Mouse (Mus musculus) heart, postnatal 4 days (tissue): ENCODE results near the gene Cemip. TPM values are rescaled to one million over a fixed set of nuclear protein-coding genes. Genes with fewer than 3 reads are reported as not detected.

ENCODE experiments used
- DNase-seq: peaks from one replicate; pipeline ENCODE4 v3.0.0; 2021
- total RNA-seq, 2 experiments: library from RNA; stranded (reverse); gene quantifications; 2 replicates each; pipeline ENCODE4 v1.2.3; 2021

The Cemip gene
- total RNA-seq, 2 experiments from 2014 or later, result 2.0 to 2.6 TPM

DNA sequence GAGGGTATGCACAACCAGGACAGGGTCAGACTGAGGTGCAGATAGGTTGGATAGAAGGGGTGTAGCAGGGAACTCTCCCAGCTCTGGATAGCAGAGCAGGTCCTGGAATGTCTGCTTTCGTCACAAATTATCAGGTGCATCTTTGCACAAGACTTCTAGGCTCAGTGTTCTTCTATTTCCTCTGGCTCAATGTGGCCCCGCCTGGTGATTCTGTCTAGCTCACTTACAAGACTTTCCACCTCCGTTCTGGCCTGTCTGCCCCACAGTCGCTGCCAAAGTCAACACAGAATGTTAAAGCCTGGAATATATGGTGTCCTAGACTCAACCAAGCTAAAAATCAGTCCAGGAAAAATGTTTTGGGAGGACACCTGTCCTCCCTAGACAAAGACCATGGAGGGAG, 57.9 kb downstream of the Cemip start:
- peak; percentile 23 for DNase-seq

DNA sequence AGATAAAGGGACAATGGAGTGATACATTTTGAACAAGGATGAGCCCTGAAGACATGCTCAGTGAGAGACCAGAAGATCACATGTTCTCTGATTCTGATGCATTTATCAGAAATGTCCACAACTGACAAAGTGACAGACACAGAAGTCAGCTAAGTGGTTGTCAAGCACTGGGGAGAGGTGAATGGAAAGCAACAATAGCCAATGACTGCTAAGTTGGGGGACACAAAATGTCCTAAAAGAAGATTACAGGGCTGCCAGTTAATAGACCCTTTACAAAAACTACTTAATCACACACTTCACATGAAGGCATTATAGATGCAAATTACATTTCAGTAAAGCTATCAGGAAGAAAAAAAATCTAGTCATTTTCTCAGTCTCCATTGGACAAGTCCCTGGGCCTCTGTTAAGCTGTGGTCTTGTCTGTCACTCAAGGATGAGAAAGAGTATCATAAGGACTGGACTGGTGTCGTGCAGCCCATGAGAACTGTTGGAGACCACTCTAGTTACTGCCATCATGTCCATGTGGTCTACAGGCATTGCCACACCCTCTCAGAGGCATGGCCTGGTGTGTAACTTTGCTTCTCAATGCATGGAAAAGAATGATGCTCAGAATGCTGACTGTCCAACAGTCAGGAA, 59.2 kb downstream of the Cemip start:
- DNase-seq, result no peak

DNA sequence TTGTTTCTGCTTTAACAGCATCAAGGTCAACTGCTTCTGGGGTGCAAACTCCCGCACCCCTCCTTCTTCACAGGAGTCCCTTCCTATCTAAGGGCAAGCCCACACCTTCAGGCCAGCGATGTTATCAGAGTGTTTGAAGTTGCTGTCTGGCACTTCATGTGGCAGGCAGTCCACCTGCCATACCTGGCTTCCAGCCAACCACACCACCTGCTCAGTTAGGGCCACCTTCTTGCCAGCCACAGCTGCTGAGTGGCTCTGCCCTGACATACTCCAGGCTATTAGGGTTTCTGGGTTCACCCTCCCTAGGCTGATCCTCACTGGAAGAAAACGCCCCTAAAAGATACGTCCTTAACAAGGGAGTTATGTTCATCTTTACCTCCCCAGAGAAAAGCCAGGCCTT, 60.2 kb downstream of the Cemip start:
- DNase-seq, result no peak

DNA sequence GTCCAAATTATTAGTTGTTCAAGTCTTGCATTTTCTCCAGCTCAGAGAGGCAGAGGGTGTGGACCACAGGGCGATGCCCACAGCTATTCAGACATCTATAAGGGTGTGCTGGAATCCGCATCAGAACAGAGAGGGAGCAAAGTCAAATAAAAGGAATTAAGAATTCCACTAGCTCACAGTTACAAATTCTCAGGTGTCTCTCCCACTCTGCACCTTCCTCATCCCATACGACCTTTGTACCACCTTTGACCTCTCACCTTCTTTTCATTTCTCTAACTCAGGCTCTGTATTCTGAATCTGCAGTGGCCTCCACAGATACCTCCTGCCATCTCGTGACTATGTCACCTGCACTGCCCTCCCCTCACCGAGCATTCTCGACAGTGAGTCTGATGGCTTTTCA, 62.8 kb downstream of the Cemip start:
- no peak for DNase-seq

DNA sequence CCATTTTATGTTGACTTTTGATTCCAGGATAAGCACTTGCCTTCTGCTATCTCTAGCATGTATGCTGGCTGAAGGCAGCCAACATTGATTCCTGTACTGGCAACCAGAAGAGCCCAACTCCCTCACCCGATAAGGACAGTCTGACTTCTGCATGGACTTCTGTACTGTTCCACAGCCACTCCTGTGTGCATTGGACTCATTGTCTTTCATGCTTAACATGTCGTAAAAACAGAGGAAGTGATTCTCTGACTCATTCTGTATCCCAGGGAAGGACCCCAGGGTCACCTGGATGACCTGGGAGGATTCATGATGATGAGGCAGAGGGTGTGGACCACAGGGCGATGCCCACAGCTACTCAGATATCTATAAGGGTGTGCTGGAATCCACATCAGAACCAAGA, 63.8 kb downstream of the Cemip start:
- no peak for DNase-seq

DNA sequence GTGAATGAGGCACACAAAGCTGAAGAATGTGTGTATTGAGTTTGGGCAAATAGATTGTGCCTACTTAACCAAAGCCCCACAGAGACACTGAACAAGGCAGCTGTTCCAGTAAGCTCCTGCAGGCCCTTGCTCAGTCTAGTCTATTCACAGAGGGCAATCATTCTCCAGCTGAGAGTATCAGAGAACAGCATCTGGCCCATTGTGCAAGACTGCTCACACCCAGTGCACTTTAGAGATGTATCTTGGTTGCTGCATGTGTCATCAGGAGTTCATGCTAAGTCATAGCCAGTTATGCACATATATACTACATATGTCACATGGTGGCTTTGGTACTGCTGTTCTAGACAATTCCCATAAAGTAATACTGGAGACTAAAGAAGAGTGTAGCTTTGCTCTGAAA, 66.9 kb downstream of the Cemip start:
- no peak for DNase-seq

DNA sequence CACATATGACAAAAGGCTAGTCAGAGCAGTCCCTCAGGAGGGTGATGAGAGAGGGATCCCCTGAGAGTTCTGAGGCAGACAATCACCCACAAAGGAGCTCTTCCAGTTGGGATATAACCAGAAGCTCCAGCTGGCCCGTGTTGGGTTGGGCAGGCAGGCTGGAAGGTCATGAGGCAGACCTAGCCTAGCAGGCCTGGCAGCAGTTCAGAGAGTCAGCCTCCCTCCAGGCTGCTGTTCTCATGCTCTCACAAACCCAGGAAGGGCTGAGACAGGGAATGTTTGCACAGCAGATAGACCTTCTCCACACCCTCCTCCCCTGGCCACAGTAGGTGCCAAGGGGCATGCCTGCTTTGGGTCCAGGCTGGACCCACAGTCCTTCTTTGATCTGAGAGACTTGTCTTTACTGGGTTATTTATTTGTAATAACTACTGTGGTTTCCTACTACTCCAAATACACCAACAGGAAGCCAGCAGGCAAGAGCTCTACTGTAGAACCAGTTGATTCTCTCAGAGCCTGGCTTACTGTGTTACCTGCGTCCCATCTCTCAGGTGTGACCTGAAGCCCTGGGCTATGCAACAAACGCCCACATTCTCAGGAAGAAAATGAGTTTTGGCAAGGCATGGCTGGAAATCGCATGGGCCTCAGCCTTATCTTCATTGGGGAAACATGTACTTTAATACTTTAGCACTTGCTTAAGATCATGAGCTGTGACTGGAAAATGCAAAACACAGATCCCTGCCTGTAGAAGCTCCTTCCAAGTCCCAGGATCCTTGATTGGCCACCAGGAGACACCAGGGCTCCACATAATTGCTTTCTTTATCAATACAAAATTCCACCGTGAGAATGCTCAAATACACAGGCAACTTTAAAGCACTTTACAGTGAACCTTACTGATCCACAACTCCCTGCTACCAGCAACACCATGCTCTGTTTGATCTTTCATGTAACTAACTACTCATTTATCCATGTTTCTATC, 67.7 kb downstream of the Cemip start:
- DNase-seq, result peak; percentile 69

DNA sequence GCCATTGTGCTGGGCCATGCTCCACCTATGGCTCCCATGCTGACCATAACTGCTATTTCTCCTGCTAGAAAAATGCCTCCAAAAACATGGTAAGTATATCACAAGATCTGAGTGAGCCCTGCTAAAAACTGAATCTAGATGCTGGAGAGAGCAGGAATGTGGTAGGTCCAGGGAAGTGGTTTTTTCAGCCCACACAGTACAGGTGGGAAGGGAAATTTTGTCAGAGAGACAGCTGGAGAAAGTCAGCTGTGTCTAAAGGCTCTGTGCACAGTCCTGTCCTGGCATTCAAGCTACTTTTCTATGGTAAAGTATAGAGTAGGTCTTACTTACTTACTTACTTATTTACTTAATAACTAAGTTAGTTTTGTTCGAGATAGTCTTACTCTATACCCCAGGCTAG, 71.3 kb downstream of the Cemip start:
- DNase-seq, result no peak

DNA sequence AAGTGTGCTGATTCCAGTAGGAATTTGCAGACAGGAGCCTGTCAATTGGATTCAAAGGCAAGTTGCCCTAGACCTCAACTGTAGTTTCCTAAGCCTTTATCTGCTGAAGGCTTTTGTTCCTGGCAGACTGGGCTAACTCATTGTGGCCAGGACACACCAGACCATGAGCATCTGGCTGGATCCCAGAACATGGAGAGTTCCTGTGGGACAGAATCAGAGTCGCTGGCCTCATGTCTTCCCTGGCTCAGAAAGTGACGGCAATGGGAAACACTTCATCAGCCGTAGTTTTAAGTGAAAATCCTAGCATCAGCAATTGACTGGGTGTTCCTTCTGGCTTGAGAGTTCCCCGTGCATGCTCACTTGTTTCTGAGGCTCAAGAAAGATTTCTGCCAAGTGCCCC, 72.6 kb downstream of the Cemip start:
- peak; percentile 53 for DNase-seq

DNA sequence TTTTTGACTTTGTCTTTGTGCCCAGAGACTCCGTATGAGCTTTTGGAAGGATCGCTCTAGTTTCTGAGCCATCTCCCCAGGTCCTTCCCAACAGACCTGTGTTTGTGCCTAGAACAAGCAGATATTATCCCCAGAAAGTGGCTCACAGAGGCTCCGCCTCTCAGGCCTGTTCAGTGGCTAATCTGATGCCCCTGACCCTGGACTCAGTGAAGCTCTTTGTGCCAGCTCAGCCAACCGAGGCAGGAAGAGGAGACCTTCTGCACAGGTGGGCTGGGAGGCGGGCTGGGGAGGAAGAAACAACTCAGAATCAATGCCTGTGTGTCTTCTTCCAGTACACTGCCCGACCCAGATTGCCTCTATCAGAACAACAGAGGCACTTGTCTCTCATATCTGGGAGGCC, 81.9 kb downstream of the Cemip start:
- no peak for DNase-seq

DNA sequence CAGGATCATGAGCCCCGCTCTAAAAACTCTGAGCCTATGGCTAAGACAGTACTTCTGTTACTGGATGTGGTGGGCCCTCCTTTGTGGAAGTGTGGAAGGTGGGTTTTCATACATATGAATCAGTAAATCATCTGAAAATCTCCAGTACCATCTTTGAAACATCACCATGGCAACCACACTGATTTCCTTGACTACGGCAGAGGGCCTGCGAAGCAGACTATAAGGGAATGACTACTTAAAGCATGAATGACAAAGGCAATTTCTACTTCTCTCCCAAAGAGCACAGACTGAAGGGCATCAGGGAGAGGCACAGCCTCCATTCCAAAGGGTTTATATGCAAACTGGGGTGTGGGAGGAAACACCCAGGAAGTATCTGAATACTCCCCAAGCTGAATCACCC, 84.8 kb downstream of the Cemip start:
- DNase-seq, result no peak

DNA sequence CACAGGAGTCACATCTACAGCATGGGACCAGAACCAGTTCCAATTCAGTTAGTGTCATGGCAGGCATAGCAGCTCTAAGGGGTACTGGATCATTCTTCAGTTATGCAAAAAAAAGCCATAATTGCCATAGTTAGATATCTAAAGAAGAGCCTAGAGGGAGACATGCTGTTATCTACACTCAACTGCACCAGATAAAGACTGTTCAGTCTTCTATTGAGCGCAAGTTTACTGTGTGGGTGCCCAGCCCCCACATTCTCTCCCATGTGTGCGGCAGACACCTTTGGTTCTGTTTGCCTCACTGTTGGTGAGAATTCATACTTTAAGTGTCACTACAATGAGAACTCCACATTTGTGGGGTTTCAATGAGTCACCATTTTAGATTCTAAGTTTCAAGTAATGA, 85.6 kb downstream of the Cemip start:
- DNase-seq, result no peak

DNA sequence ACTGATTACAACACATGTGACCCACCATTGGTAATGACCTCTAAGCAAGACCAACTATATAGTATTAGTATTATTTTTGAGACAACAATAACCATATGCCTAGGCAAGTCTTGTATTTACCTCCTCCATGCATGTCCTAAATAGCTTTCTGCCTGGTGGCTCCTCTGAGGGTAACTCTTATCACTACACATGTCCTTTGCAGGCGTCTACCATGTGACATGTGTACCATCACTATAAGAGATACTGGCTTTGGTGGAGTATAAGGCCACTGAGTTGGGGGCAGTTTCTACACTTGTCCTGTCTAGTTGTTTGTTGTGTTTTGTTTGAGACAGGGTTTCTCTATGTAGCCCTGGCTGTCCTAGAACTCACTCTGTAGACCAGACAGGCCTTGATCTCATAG, 86.7 kb downstream of the Cemip start:
- DNase-seq, result no peak

DNA sequence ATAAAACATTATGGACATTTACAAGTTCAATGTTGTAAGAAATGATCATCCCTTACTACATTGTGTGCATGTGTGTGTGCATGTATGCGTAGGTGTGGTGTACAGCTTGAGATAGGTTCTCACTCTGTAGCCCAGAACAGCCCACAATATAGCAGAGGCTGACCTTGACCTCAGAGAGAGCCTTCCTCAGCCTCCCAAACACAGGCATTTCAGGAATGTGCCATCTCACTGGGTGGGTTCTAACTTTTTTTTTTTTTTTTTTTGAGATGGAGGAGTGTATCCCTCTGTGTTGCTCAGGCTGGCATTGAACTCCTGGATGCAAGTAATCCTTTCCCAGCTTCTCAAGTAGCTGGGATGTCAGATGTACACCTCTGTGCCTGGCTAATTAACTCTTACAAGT, 92.0 kb downstream of the Cemip start:
- DNase-seq, result no peak

DNA sequence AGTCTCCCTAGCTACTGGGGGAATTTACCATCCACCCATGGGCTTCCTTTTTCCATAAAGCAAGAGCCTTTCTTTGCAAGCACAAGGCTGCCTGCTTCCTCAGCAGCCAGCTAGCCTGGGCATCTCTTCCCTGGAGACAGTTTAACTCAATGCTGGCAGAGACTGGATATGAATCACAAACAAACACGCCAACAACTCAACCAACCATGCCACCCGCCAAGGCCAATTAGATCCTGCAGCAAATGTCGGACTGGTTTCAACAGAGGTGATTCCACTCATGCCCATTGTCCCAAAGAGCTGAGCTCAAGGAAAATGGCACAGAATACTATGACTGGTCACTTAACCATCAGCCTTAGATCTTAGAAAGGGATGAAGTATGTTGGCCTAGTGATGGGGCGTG, 97.0 kb downstream of the Cemip start:
- no peak for DNase-seq

DNA sequence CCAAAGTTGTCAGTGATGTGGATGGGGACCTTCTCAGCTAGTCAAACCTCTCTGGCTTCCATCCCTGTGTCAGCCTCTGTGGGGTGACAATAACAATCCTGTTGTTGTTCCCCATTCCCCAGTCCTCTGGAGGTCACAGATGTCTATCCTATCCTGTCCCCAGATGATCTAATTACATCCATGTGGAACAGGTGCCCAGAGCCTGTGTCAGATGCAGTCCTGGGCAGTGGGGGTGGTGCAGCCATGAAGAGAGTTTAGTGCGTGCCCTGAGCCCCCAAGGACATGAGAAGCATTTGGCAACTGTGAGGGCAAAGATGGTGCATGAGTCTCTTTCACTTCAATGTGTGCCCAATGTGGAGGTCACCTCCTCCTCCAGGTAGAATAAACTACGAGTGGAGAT, 100.6 kb downstream of the Cemip start:
- DNase-seq, result no peak

DNA sequence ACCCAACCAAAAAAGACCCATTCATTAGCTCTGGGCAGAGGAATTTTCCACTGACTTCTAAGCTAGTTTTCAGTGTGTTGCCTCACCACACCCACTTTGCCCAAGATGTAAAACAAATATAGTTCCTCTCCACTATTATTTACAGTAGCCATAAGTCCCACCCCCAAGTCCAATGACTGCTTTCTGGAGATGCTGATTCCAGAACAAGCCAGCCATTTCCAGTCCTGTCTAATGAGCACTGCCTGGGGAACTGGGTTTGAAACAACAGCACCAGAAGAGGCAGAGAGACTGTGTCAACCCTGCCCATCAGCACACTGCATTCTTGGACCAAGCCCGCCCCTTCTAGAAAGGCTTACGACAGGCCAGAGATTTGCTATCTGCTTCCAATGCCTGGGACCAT, 103.7 kb downstream of the Cemip start:
- no peak for DNase-seq

DNA sequence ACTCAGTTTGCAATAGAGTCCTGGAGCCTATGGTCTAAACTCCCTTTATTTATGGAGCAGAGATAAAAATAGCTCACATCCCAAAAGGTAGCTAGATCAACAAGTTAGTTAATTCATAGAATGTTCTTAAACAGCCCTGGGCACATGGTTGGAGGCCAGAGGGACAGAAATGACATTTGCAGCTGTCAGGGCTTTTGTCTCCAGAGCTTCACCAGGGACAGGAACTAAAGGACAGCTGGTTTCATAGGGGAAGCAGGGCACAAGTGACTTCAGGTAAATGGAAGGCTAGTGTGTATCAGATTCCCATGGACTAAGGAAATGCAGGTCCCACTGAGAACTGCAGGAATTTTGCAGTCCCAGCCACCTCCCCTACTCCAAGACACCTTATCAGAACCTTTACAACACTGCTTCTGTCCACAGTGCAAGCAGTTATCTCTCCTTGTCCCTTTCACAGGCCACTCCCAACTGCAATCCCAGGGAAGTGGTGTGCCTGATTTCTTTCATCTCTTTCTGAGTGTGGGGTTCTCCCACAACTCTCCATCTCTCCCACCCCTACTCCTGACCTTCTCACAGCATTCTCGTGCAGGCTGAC, 107.3 kb downstream of the Cemip start:
- DNase-seq, result no peak

DNA sequence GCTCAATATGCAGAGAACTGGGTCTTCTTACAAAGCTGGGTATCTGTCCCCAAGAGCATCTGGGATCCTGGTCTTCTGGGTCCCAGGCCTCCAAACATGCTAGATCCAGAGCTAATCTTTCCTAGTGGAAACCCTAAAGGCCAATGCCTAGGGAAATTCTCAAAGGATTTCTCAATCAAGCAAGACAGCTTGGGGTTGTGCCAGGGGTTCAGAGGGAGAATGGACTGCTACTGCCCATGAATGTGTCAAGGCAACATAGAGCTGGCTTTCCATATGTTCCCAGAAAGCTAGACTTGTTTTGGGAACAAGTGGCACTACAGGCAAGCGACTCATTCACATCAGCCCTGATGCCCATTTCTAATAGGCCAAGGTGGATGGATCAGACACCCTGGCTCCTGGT, 107.9 kb downstream of the Cemip start:
- no peak for DNase-seq

DNA sequence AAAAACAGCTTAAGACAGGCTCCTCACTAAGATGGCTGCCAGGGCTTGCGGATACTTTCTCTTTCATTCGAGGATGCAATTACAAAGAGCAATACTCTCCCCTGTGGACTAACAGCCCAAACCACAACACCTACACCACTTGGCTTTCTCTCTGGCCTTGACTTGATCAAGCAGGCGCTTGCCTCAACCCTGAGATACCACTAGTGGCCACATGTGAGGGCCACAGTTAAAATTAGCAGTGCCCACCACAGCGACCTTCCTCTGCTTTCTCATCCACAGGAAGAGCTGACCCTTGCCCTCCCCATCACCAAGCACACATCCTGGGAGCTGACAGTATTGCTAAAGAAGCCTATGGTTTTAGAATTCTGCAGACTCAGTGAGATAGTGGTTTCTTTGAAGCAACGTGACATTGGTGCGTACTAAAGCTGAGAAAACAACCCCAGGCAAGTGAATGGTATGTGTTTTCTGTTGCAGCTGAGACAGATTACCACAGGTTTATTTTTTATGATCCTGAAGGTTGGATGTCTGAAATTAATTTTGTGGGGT, 109.8 kb downstream of the Cemip start:
- DNase-seq, result no peak

DNA sequence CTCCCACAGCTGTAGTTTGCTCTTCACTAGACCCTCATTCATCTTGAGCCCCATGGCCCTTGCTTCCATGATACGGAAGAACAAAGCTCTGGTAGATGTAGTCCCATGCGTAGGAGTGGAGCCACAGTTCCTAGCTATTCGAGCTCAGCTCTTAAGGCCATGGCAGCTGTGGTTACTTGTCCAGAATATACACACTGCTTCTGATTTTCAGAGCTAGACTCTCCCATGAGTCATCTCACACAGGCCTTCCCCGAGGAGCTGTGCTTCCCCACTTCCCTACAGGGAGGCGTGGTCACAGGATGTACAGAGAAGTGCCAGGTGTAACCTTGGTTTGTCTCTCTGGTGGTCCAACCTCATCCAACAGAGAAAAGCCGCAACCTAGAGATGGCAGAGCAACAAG, 111.0 kb downstream of the Cemip start:
- no peak for DNase-seq

DNA sequence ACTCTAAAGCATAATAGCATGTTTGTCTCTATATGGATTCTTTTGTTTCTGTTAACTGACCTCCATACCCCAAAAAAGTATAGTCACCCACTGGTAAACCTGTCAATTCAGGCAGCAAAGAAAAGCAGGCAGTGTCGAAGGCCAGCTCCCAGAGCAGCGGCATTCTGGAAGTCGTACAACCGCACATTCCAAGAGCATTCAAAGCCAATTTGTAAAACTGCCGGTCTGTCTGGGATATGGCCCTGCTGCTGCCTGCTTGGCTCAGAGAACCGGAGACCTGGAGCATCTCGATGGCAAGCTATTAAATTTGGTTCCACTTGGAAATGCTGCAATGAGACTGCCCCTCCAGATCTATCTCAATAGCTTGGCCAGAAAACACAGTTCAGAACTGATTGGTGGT, 113.8 kb downstream of the Cemip start:
- no peak for DNase-seq

DNA sequence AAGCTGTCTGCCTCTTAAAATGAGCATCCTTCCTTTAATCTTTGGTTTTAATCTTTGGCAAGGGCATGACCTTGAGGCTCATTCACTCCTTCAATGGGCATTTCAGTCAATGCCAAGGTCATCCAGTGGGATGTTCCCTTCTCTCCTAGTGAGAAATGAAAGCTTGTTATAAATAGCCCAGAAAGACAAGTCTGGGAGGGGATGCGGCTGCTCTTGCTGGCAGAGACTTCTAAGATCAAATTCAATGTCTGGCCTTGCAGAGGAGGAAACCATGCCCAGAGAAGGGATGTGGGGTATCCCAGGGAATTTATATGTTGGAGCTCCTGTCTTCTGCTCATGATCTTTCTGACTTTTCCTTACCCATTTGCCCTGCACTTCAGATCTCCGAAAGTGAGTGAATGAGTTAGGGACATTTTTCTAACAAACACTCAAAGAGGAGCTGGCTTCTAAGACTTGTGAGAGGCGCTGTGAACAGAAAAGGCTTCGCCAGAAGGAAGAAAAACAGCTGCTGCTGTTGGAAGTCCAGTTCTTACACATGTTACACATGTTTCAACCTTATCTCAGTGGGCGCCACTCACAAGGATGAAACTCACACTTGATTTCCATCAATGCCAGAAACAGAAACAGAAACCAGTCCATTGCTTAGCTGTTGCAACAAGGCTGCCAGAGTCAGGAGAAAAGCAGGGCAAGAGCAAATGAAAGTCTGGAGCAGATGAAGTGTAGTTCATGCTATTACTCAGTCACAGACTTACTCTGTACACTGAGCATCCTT, 120.1 kb downstream of the Cemip start:
- no peak for DNase-seq
